Mouse (Mus musculus) brain, embryonic 14.5 days (tissue): ENCODE measurements around the gene Smco4.

Experiments used
- CTCF ChIP-seq: fragments of 200-500 bp; IDR thresholded peaks from 2 replicates; pipeline ENCODE4 v1.5.1; 2012; ENCODE audit warnings: inconsistent platforms, mild to moderate bottlenecking, moderate library complexity, borderline replicate concordance; ENCODE audit not compliant: insufficient read depth, insufficient read length; ENCODE audit errors: extremely low read depth
- POLR2A ChIP-seq: fragments of 200-500 bp; IDR thresholded peaks from 2 replicates; pipeline ENCODE4 v1.6.1; 2012; ENCODE audit warnings: mild to moderate bottlenecking, inconsistent platforms, borderline replicate concordance; ENCODE audit not compliant: poor library complexity, insufficient read depth, insufficient read length, severe bottlenecking; ENCODE audit errors: extremely low read depth

GRCm38 (mm10) chr9:15527846-15528245 is 34.6 kb downstream of the Smco4 start:
- TF ChIP-seq CTCF (no peak), POLR2A (no peak)
